Mouse (Mus musculus) kidney, adult 11 months (tissue): ENCODE measurements around the gene Tmem39a.

Experiments used
- DNase-seq: peaks from one replicate; pipeline ENCODE4 v3.0.0; 2022

Gene Tmem39a

GRCm38 (mm10) chr16:38637085-38637484, 78.6 kb downstream of the Tmem39a start:
- no peak for DNase-seq
